Mouse (Mus musculus): ENCODE measurements around the gene Zcchc7. TPM values are rescaled to one million over a fixed set of nuclear protein-coding genes. Genes with fewer than 3 reads are reported as not detected.

The Zcchc7 gene
- polyA plus RNA-seq, 1 experiment, result 0.90 TPM

- Histone ChIP-seq H3K36me3 (ENCODE audit: control insufficient read depth) (no peaks in the 10 kb centered on the region), H3K4me3 (replicated peaks) (no peak overlapping the region), H3K9me3 (ENCODE audit: control insufficient read depth, low read length) (peaks cover 8% of the 10 kb centered on the region; the same call in 1 of the 2 replicates), H3K4me1 (ENCODE audit: control insufficient read depth) (peaks cover 12% of the 10 kb centered on the region), H3K27me3 (ENCODE audit: control insufficient read depth) (no peaks in the 10 kb centered on the region; the same call in 1 of the 2 replicates)
- no peak for TF ChIP-seq GATA1 (IDR thresholded peaks at IDR 0.05; ENCODE audit: low read length)
- no peak for TF ChIP-seq TAL1 (IDR thresholded peaks at IDR 0.05; ENCODE audit: low read length)
Measured at GRCm38 (mm10) chr4:44974331-44974730, 218.7 kb downstream of the Zcchc7 start.

GRCm38 (mm10) chr4:44976026-44976615 lies 220.4 kb downstream of the Zcchc7 start:
- Histone ChIP-seq H3K36me3 (ENCODE audit: control insufficient read depth) (no peaks in the 10 kb centered on the region), H3K4me1 (ENCODE audit: control insufficient read depth) (peaks cover 23% of the 10 kb centered on the region), H3K4me3 (replicated peaks) (no peak overlapping the region), H3K27me3 (ENCODE audit: control insufficient read depth) (no peaks in the 10 kb centered on the region; the same call in 1 of the 2 replicates), H3K9me3 (ENCODE audit: control insufficient read depth, low read length) (peaks cover 8% of the 10 kb centered on the region; the same call in 1 of the 2 replicates)
- TF ChIP-seq TAL1 (IDR thresholded peaks at IDR 0.05; ENCODE audit: low read length) (no peak), GATA1 (IDR thresholded peaks at IDR 0.05; ENCODE audit: low read length) (no peak)

GRCm38 (mm10) chr4:44976921-44977710 lies 221.4 kb downstream of the Zcchc7 start:
- peaks cover 32% of the 10 kb centered on the region for H3K4me1 ChIP-seq (ENCODE audit: control insufficient read depth)
- no peak overlapping the region for H3K4me3 ChIP-seq (replicated peaks)
- TF ChIP-seq GATA1 (IDR thresholded peaks at IDR 0.05; ENCODE audit: low read length) (no peak), TAL1 (IDR thresholded peaks at IDR 0.05; ENCODE audit: low read length) (no peak)
- no peaks in the 10 kb centered on the region for H3K36me3 ChIP-seq (ENCODE audit: control insufficient read depth)
- H3K27me3 ChIP-seq (ENCODE audit: control insufficient read depth), result no peaks in the 10 kb centered on the region; the same call in 1 of the 2 replicates
- H3K9me3 ChIP-seq (ENCODE audit: control insufficient read depth, low read length), result peaks cover 8% of the 10 kb centered on the region; the same call in 1 of the 2 replicates

GRCm38 (mm10) chr4:44978175-44978574 lies 222.5 kb downstream of the Zcchc7 start:
- H3K9me3 ChIP-seq (ENCODE audit: control insufficient read depth, low read length), result peaks cover 3% of the 10 kb centered on the region; the same call in 1 of the 2 replicates
- peaks cover 42% of the 10 kb centered on the region for H3K4me1 ChIP-seq (ENCODE audit: control insufficient read depth)
- H3K27me3 ChIP-seq (ENCODE audit: control insufficient read depth), result no peaks in the 10 kb centered on the region
- TF ChIP-seq TAL1 (IDR thresholded peaks at IDR 0.05; ENCODE audit: low read length), result no peak
- no peak for TF ChIP-seq GATA1 (IDR thresholded peaks at IDR 0.05; ENCODE audit: low read length)
- H3K4me3 ChIP-seq (replicated peaks), result no peak overlapping the region
- H3K36me3 ChIP-seq (ENCODE audit: control insufficient read depth), result peaks cover 8% of the 10 kb centered on the region; the same call in 1 of the 2 replicates

GRCm38 (mm10) chr4:44979794-44980338 lies 224.2 kb downstream of the Zcchc7 start:
- Histone ChIP-seq H3K9me3 (ENCODE audit: control insufficient read depth, low read length) (peaks cover 3% of the 10 kb centered on the region; the same call in 1 of the 2 replicates), H3K36me3 (ENCODE audit: control insufficient read depth) (peaks cover 25% of the 10 kb centered on the region), H3K4me3 (replicated peaks) (no peak overlapping the region), H3K4me1 (ENCODE audit: control insufficient read depth) (peaks cover 41% of the 10 kb centered on the region), H3K27me3 (ENCODE audit: control insufficient read depth) (no peaks in the 10 kb centered on the region)
- no peak for TF ChIP-seq TAL1 (IDR thresholded peaks at IDR 0.05; ENCODE audit: low read length)
- TF ChIP-seq GATA1 (IDR thresholded peaks at IDR 0.05; ENCODE audit: low read length), result no peak

GRCm38 (mm10) chr4:44981280-44981973 lies 225.8 kb downstream of the Zcchc7 start, which contains the start of gene Grhpr:
Gene Grhpr, plus strand, starts transcription at chr4:44981395.
- Histone ChIP-seq H3K4me1 (ENCODE audit: control insufficient read depth) (peaks cover 41% of the 10 kb centered on the region), H3K9me3 (ENCODE audit: control insufficient read depth, low read length) (peaks cover 3% of the 10 kb centered on the region; the same call in 1 of the 2 replicates), H3K4me3 (replicated peaks) (peak within 1 kb of the TSS; percentile 84), H3K36me3 (ENCODE audit: control insufficient read depth) (peaks cover 41% of the 10 kb centered on the region), H3K27me3 (ENCODE audit: control insufficient read depth) (no peaks in the 10 kb centered on the region)
- no peak for TF ChIP-seq GATA1 (IDR thresholded peaks at IDR 0.05; ENCODE audit: low read length)
- no peak for TF ChIP-seq TAL1 (IDR thresholded peaks at IDR 0.05; ENCODE audit: low read length)

Other genes with a start within 250 kb of the Zcchc7 start
- 0.06 and 0.12 TPM in 2 replicates for gene Pax5, start 45.4 kb upstream of the Zcchc7 start, polyA plus RNA-seq (2012)
- 3.9 and 6.0 TPM in 2 replicates for gene Grhpr, start 225.5 kb downstream of the Zcchc7 start, polyA plus RNA-seq (2012)

Data from erythroblast, embryonic 14.5 days (primary cell).